Mouse (Mus musculus) heart, adult 2 months (tissue): Measurements from ENCODE around the gene Gm3233. TPM values are rescaled to one million over a fixed set of nuclear protein-coding genes. Genes with fewer than 3 reads are reported as not detected.
"Not testable (repeated sequence)": the region's sequence is repeated elsewhere in the genome, so short reads cannot be mapped to it uniquely, and the experiment has no call there.

Experiments
- DNase-seq, 2 experiments: peaks; one replicate each; pipeline ENCODE4 v3.0.0; 2021
- H3K27ac ChIP-seq: fragments of 200-600 bp; 2 replicates; pipeline ENCODE4 v1.8.1; 2022
- H3K27me3 ChIP-seq: fragments of 200-500 bp; 2 replicates; pipeline ENCODE4 v1.6.1; 2012; ENCODE audit warnings: mild to moderate bottlenecking, low read length, inconsistent platforms, mixed read lengths; ENCODE audit not compliant: control insufficient read depth, insufficient read depth
- H3K36me3 ChIP-seq: fragments of 200-500 bp; 2 replicates; pipeline ENCODE4 v1.6.1; 2012; ENCODE audit warnings: low read length, inconsistent platforms; ENCODE audit not compliant: control insufficient read depth, insufficient read depth
- H3K4me1 ChIP-seq: fragments of 200-500 bp; 2 replicates; pipeline ENCODE4 v1.6.1; 2011; ENCODE audit warnings: low read length; ENCODE audit not compliant: control insufficient read depth, insufficient read depth
- H3K4me3 ChIP-seq: fragments of 200-600 bp; 2 replicates; pipeline ENCODE4 v1.8.1; 2022
- H3K79me2 ChIP-seq: fragments of 200-500 bp; replicated peaks from 2 replicates; pipeline ENCODE4 v1.6.1; 2012; ENCODE audit warnings: mild to moderate bottlenecking, inconsistent platforms, low read length, moderate library complexity, mixed read lengths; ENCODE audit not compliant: control insufficient read depth, insufficient read depth
- H3K9ac ChIP-seq: fragments of 200-500 bp; 2 replicates; pipeline ENCODE4 v1.6.1; 2012; ENCODE audit warnings: low read depth, mild to moderate bottlenecking, control low read depth, inconsistent platforms, low read length, mixed read lengths
- CTCF ChIP-seq: fragments of 200-600 bp; IDR thresholded peaks from 2 replicates; pipeline ENCODE4 v1.8.1; 2022; ENCODE audit warnings: antibody characterized with exemption, mild to moderate bottlenecking, moderate library complexity
- EP300 ChIP-seq: fragments of 200-500 bp; IDR thresholded peaks from 2 replicates; pipeline ENCODE4 v1.6.1; 2011; ENCODE audit warnings: low read depth, low read length, control low read depth; ENCODE audit not compliant: insufficient read depth
- POLR2A ChIP-seq: fragments of 200-500 bp; IDR thresholded peaks from 2 replicates; pipeline ENCODE4 v1.6.1; 2011; ENCODE audit warnings: mild to moderate bottlenecking, low read depth, low read length, control low read depth; ENCODE audit not compliant: insufficient read depth
- WGBS: fragments of 180-500 bp; shearing (Covaris S2); methylation state at CpG from one replicate; pipeline ENCODE4 v1.1.7; 2018; 5-methylcytosine and 5-hydroxymethylcytosine counted together
- intact Hi-C: fragments of 180-260 bp; cut with DNase I; formaldehyde crosslinking; loops from one replicate; pipeline ENCODE4 v1.15.1; 2025
- long read RNA-seq: library from polyadenylated mRNA; stranded (forward); transcript quantifications from one replicate; pipeline ENCODE4 v2.0.0, GENCODE M21; 2021
- polyA plus RNA-seq: library from polyadenylated mRNA; depleted of rRNA; stranded (reverse); fragments of >200 nt; gene quantifications from 2 replicates; pipeline ENCODE4 v1.2.3, GENCODE M21; 2012; rRNA removed
- total RNA-seq, 2 experiments: library from RNA; stranded (reverse); gene quantifications; 2 replicates each; pipeline ENCODE4 v1.2.3; 2021

Gene Gm3233
- total RNA-seq (not detected), polyA plus RNA-seq (not detected in 2 replicates)
- long read RNA-seq, result 0 reads

DNA sequence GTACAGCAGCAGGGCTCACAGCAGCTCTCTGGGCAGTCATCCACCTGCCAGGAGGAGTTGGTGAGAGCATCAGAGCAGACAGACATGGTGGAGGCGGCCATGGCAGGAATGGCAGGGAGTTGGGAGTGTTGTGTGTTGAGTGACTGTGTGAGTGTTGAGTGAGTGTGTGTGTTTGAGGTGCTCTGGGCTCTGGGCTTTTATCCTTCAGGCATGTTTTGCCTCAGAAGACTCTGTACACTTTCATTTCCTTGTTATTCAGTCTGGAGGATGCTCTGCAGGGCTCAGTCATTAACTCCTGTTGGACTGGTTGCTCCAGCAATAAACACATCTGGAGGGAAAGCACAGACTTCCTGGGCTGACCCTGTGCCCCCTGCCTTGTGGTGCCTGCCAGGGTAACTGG, at the start of gene Gm3233:
Gm3233 (minus strand) TSS at position 101 of the 400 bp plus-strand sequence.
- H3K4me1 ChIP-seq, H3K9ac ChIP-seq, DNase-seq, H3K27me3 ChIP-seq, intact Hi-C loops, H3K27ac ChIP-seq, H3K4me3 ChIP-seq, H3K36me3 ChIP-seq, H3K79me2 ChIP-seq: not testable (repeated sequence)
- 67% methylated on average over 1 of the region's 1 CpGs for WGBS

DNA sequence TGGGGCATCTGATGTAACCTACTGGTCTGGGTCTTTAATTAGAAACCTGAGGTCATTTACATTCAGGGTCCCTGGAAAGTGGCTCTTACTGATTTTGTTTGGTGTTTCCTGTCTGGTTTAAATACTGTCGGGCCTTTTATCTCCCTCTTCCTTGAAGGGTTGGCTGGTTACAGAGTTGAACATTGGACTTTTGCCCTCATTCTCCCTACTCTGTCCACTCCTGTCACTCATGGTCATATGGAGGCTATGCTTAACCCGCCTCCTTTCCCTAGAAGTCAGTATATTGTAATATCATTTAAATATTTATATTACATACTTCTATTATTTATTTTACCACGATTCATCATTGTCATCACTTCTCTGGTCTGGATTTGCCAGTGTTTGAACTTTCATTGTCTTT, 44.6 kb upstream of the Gm3233 start:
- Histone ChIP-seq H3K4me1 (no peaks in the 10 kb centered on the region), H3K79me2 (no peaks in the 10 kb centered on the region), H3K9ac (no peak overlapping the region), H3K27ac (no peak overlapping the region), H3K4me3 (no peak overlapping the region), H3K27me3 (no peaks in the 10 kb centered on the region), H3K36me3 (no peaks in the 10 kb centered on the region)
- no peak for DNase-seq
- intact Hi-C loops, result no loop called here
- TF ChIP-seq POLR2A, result no peak
- TF ChIP-seq EP300, result no peak
- 57% methylated on average over 3 of the region's 3 CpGs for whole genome bisulfite sequencing

DNA sequence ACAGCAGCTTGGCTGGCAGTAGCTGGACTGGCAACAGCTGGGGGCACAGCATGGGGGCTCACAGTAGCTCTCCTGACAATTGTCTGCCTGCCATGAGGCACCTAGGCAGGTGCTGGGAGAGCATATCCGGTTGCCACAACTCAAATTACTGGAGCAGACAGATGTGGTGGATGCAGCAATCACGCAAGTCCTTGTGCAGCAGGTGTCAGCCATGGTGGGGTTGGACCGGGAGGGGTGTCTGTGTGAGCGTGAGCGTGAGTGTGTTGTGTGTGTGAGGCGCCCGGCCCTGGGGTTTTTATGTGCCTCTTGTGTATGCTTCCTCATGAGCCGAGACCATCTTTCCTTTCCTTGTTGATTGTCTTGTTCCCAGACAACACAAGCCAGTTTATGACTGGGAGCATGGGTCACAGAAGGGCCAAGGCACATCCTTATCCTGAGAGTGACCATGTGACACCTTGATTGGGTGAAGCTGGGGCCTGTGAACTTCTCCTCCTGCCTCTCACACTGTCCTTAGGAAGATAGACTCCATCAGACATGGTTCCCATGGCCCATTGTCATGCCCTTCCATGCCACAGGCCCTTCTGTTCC, 39.5 kb upstream of the Gm3233 start, which contains the start of gene Gm19668:
Gm19668 (minus strand) TSS at position 213 of the 588 bp plus-strand sequence.
- intact Hi-C loops, result loop anchor here (5.0 kb wide), 1 partner anchor 172 kb away; no protein-coding TSS in a partner anchor
- Histone ChIP-seq H3K27ac (no peak within 1 kb of the TSS), H3K4me1 (no peaks in the 10 kb centered on the region), H3K79me2 (no peaks in the 10 kb centered on the region), H3K9ac (no peak within 1 kb of the TSS), H3K27me3 (no peaks in the 10 kb centered on the region), H3K4me3 (no peak within 1 kb of the TSS), H3K36me3 (no peaks in the 10 kb centered on the region)
- WGBS, result 71% methylated on average over 8 of the region's 8 CpGs
- TF ChIP-seq EP300, result no peak
- no peak for TF ChIP-seq CTCF
- no peak for TF ChIP-seq POLR2A
- no peak for DNase-seq

DNA sequence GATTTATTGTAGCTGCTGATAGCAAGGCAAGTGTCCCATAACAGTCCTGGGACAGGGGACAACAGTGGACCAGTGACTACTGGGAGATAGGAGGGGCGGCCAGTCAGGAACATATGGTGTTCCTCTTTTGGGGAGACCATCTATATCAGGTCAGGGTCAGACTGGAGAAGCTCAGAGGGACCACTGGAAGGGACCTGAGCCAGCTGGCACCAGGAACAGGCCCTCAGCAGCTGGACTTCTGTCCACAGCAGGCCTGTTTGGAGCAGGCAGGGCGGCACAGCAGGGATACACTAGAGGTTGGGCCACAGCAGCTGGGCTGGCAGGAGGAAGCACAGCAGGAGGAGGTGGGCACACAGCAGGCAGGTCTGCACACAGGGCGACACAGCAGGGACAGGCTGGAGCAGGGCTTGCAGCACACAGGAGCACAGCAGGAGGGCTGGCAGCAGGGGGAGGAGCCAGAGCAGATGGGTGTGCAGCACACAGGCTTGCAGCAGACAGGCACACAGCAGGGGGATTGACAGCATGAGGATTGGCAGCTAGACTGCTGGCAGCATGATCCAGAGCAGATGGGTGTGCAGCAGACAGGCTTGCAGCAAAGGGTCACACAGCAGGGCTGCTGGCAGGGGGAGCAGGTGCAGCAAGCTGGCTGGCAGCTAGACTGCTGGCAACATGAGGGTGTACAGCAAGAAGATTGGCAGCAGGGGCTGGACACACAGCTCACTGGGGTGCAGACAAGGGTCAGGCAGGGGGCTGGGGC, 38.9 kb upstream of the Gm3233 start:
- 57% methylated on average over 3 of the region's 3 CpGs for WGBS
- H3K27me3 ChIP-seq, DNase-seq, H3K27ac ChIP-seq, H3K79me2 ChIP-seq, H3K9ac ChIP-seq, H3K4me3 ChIP-seq, H3K36me3 ChIP-seq, H3K4me1 ChIP-seq: not testable (repeated sequence)
- intact Hi-C loops, result loop anchor here (5.0 kb wide), 1 partner anchor 171 kb away; no protein-coding TSS in a partner anchor

DNA sequence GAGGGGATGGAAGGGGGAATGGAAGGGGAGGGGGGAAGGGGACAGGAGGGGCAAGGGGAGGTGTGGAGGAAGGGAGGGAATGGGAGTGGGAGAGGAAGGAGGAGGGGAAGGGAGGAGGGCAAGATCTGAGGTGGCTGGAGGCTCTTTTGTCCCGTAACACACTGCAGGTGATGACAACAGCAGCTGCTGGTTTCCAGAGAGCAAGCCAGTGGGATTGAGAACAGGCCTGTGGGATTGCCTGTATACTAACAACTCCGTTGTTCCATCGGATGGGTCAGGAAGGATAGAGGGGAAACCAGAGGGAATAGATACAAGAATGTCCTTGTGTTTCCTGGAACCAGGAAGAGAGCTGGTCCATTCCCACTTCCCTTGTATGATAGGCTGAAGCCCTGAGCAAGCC, 38.2 kb upstream of the Gm3233 start:
- Histone ChIP-seq H3K27me3 (no peaks in the 10 kb centered on the region), H3K79me2 (no peaks in the 10 kb centered on the region), H3K27ac (no peak overlapping the region), H3K9ac (no peak overlapping the region), H3K4me3 (no peak overlapping the region), H3K4me1 (no peaks in the 10 kb centered on the region; the same call in 1 of the 2 replicates), H3K36me3 (no peaks in the 10 kb centered on the region)
- no peak for DNase-seq
- TF ChIP-seq CTCF (no peak), POLR2A (no peak)
- 8% methylated on average over 3 of the region's 3 CpGs for WGBS
- intact Hi-C loops, result loop anchor here (5.0 kb wide), 1 partner anchor 170 kb away; no protein-coding TSS in a partner anchor

DNA sequence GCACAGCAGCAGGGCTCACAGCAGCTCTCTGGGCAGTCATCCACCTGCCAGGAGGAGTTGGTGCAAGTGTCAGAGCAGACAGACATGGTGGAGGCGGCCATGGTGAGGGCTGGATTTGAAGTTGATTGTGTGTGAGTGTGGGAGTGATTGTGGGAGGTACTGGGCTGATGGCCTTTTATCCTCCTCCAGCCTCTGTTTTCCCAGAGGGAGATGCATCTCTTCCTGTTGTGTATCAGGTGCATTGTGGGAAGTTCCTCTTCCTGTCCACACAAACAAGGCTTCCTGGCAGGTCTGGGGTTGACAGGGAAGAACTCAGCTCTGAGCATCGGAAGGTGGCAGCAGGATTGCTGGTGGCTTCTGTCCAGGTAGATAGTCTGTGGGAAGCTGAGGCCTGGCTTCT, 35.5 kb upstream of the Gm3233 start, which contains the start of gene Gm9639:
Gm9639 (minus strand) TSS at position 101 of the 400 bp plus-strand sequence.
- no peak for DNase-seq
- no peak for TF ChIP-seq POLR2A
- TF ChIP-seq EP300, result no peak
- no peak for TF ChIP-seq CTCF
- 48% methylated on average over 2 of the region's 2 CpGs for WGBS
- H3K79me2 ChIP-seq, result no peaks in the 10 kb centered on the region
- H3K9ac ChIP-seq, result no peak within 1 kb of the TSS
- no peaks in the 10 kb centered on the region; the same call in 1 of the 2 replicates for H3K4me1 ChIP-seq
- H3K27me3 ChIP-seq, result no peaks in the 10 kb centered on the region
- H3K27ac ChIP-seq, result no peak within 1 kb of the TSS
- intact Hi-C loops, result loop anchor here (5.0 kb wide), 1 partner anchor 168 kb away; no protein-coding TSS in a partner anchor
- H3K4me3 ChIP-seq, result no peak within 1 kb of the TSS
- H3K36me3 ChIP-seq, result no peaks in the 10 kb centered on the region
